Mouse (Mus musculus) left cerebral cortex, adult 2 months (tissue): Measurements from ENCODE around the gene Fcho2. TPM values are rescaled to one million over a fixed set of nuclear protein-coding genes. Genes with fewer than 3 reads are reported as not detected.

Experiments
- DNase-seq, 2 experiments: peaks; one replicate each; pipeline ENCODE4 v3.0.0; 2021 to 2022; ENCODE audit warnings: low spot score in 2 of 2, mixed read lengths in 1 of 2; ENCODE audit errors: extremely low spot score in 1 of 2
- H3K27ac ChIP-seq: fragments of 200-600 bp; 2 replicates; pipeline ENCODE4 v1.8.1; 2022
- H3K4me3 ChIP-seq: fragments of 200-600 bp; 2 replicates; pipeline ENCODE4 v1.8.1; 2022
- CTCF ChIP-seq: fragments of 200-600 bp; IDR thresholded peaks from 2 replicates; pipeline ENCODE4 v1.8.1; 2022; ENCODE audit warnings: antibody characterized with exemption, mild to moderate bottlenecking, moderate library complexity
- intact Hi-C: fragments of 180-260 bp; cut with DNase I; formaldehyde crosslinking; loops from one replicate; pipeline ENCODE4 v1.15.1; 2025
- total RNA-seq, 2 experiments: library from RNA; stranded (reverse); gene quantifications; 2 replicates each; pipeline ENCODE4 v1.2.3; 2021

The Fcho2 gene
- total RNA-seq, 2 experiments from 2014 or later, result 36.6 to 40.8 TPM

DNA sequence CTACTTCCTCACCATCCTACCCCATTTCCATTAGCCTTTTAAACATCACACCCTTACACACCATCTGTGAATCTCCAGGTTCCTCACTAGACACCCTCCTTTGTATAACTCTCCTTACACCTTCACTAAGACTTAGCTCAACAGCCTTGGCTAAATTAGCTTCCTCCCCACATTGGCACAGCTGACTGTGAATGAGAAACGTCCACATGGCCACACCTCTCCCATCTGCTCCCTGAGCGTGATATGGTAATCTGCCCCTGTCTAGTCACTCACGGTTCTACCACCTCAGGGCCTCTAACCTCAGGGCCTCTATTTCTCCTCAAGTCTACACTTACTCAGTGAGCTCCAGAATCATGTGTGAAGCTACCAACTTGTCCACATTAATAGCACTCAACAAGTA lies 82.0 kb downstream of the Fcho2 start:
- intact Hi-C loops, result no loop called here
- Histone ChIP-seq H3K27ac (no peak overlapping the region), H3K4me3 (no peak overlapping the region)
- no peak for DNase-seq
- no peak for TF ChIP-seq CTCF

- intact Hi-C loops, result loop anchor here (5.0 to 10.0 kb wide), 3 partner anchors 97 to 415 kb away; partner anchors contain the start of gene Btf3
- Histone ChIP-seq H3K27ac (peak overlapping the region; percentile 85), H3K4me3 (no peak overlapping the region)
- no peak for DNase-seq
- TF ChIP-seq CTCF, result peak; percentile 61
Observed at GRCm38 (mm10) chr13:98729271-98730062, 85.8 kb downstream of the Fcho2 start.

- H3K27ac ChIP-seq, result no peak overlapping the region
- intact Hi-C loops, result loop anchor here (5.0 to 10.0 kb wide), 3 partner anchors 94 to 412 kb away; partner anchors contain the start of gene Btf3
- no peak for DNase-seq
- H3K4me3 ChIP-seq, result no peak overlapping the region
- TF ChIP-seq CTCF, result peak; percentile 81
Observed at GRCm38 (mm10) chr13:98726494-98726893, 88.8 kb downstream of the Fcho2 start.

DNA sequence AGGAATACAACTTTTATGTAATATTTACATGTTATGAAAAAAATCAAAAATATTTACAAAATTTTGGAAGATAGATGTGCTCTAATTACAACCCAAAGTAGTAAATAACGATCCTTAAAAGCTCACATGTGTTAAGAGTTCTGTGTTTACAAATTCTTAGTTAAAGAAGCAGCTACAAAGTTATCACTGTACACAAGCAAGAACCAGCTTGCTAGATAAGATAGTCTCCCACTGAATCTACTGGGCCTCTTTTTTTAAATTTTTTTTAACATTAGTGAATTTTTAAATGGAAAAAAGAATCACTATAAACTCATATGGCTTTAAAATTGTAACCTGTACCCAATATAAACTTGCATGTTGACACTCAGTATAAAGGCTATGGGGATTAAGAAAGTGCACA lies 91.8 kb downstream of the Fcho2 start:
- H3K4me3 ChIP-seq, result no peak overlapping the region
- TF ChIP-seq CTCF, result no peak
- no peak overlapping the region for H3K27ac ChIP-seq
- intact Hi-C loops, result loop anchor here (10.0 kb wide), 1 partner anchor 409 kb away; the partner anchor contains the start of gene Btf3
- DNase-seq, result no peak

DNA sequence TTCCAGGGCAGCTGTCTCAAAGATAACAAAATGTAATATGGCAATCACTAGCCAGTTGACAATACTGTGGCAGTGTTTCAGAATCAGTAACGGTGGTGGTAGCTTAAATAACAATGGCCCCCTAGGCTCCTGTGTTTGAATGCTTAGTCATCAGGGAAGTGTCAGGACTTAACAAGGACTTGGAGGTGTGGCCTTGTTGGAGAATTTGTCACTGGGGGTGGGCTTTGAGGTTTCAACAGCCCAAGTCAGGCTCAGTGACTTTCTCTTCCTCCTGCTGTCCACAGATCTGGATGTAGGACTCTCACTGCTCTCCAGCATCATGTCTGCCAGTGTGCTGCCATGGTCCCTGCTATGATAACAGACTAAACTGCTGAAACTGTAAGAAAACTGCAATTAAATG lies 93.0 kb downstream of the Fcho2 start:
- no peak overlapping the region for H3K27ac ChIP-seq
- no peak overlapping the region for H3K4me3 ChIP-seq
- no peak for TF ChIP-seq CTCF
- intact Hi-C loops, result loop anchor here (10.0 kb wide), 1 partner anchor 407 kb away; the partner anchor contains the start of gene Btf3
- no peak for DNase-seq

GRCm38 (mm10) chr13:98716176-98716575 lies 99.1 kb downstream of the Fcho2 start:
- H3K4me3 ChIP-seq, result no peak overlapping the region
- no peak for DNase-seq
- H3K27ac ChIP-seq, result no peak overlapping the region
- intact Hi-C loops, result no loop called here
- TF ChIP-seq CTCF, result no peak

GRCm38 (mm10) chr13:98715443-98715990 lies 99.7 kb downstream of the Fcho2 start:
- Histone ChIP-seq H3K27ac (no peak overlapping the region), H3K4me3 (no peak overlapping the region)
- DNase-seq, result no peak
- no peak for TF ChIP-seq CTCF
- intact Hi-C loops, result no loop called here

- TF ChIP-seq CTCF, result no peak
- no peak overlapping the region for H3K4me3 ChIP-seq
- DNase-seq, result no peak
- intact Hi-C loops, result no loop called here
- H3K27ac ChIP-seq, result no peak overlapping the region
Observed at GRCm38 (mm10) chr13:98710655-98711054, 104.6 kb downstream of the Fcho2 start.

GRCm38 (mm10) chr13:98710236-98710635 lies 105.0 kb downstream of the Fcho2 start:
- intact Hi-C loops, result no loop called here
- DNase-seq, result no peak
- Histone ChIP-seq H3K27ac (no peak overlapping the region), H3K4me3 (no peak overlapping the region)
- no peak for TF ChIP-seq CTCF

GRCm38 (mm10) chr13:98705501-98705900 lies 109.7 kb downstream of the Fcho2 start:
- H3K4me3 ChIP-seq, result no peak overlapping the region
- H3K27ac ChIP-seq, result no peak overlapping the region
- DNase-seq, result no peak
- intact Hi-C loops, result no loop called here
- TF ChIP-seq CTCF, result no peak

- no peak overlapping the region for H3K27ac ChIP-seq
- intact Hi-C loops, result no loop called here
- DNase-seq, result no peak
Observed at GRCm38 (mm10) chr13:98703786-98704185, 111.5 kb downstream of the Fcho2 start.

GRCm38 (mm10) chr13:98702361-98702760 lies 112.9 kb downstream of the Fcho2 start:
- DNase-seq, result no peak
- TF ChIP-seq CTCF, result no peak
- Histone ChIP-seq H3K4me3 (no peak overlapping the region), H3K27ac (no peak overlapping the region)
- intact Hi-C loops, result no loop called here

More at GRCm38 (mm10) chr13:98703786-98704185, 111.5 kb downstream of the Fcho2 start:
- H3K4me3 ChIP-seq, result no peak overlapping the region
- TF ChIP-seq CTCF, result no peak
